27 mouse cellular contexts compared by ENCODE assay signal in the genomic region with DNA sequence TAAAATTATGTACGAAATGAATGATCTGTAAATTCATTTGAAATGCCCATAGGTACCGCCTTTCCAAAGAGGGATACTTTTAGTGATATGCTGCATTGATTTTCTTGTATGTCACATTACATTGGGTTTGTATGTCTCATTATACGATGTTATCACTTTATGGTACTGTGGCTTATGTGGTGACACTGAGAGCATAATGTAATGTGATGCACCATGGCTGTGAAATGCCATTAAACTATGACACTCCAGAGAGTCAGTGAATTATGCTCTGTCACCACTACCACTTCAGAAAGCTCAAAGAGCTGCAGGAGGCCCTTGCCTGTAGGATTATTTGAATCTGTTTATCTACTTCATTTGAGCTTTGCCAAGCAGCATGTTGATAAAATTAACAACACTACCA.
DNase-seq lines count a peak whose midpoint lies in the region; ATAC-seq lines count a peak whose summit lies in the region.
"Had no signal": no experiment of that assay in that cellular context is flagged by ENCODE, and none has a peak within 500 bp of the region (broad histone marks: within the 10 kb centered on the region; RNA-seq: fewer than 3 reads in every experiment).

No protein-coding gene starts in this region.

- no peak overlapping the region for H3K27ac ChIP-seq in forebrain, embryonic 13.5 days
- H3K27ac ChIP-seq in forebrain, embryonic 12.5 days: no peak overlapping the region
- H3K27ac ChIP-seq in midbrain, embryonic 16.5 days (ENCODE audit: low read length): no peak overlapping the region
- no peak overlapping the region for H3K27ac ChIP-seq in midbrain, embryonic 11.5 days (ENCODE audit: low read depth, low read length)
- no peak overlapping the region for H3K27ac ChIP-seq in hindbrain, embryonic 15.5 days (replicated peaks)
- H3K27ac ChIP-seq: embryonic facial prominence, embryonic 13.5 days; kidney, postnatal 0 days; limb, embryonic 10.5 days; limb, embryonic 15.5 days; liver, embryonic 13.5 days had no signal

- H3K9ac ChIP-seq in forebrain, embryonic 13.5 days: no peak overlapping the region
- no peak overlapping the region for H3K9ac ChIP-seq in forebrain, embryonic 12.5 days
- H3K9ac ChIP-seq in midbrain, embryonic 16.5 days (ENCODE audit: low read depth, low read length): no peak overlapping the region
- H3K9ac ChIP-seq in midbrain, embryonic 11.5 days (ENCODE audit: low read length): no peak overlapping the region
- H3K9ac ChIP-seq in hindbrain, embryonic 15.5 days: no peak overlapping the region
- H3K9ac ChIP-seq: embryonic facial prominence, embryonic 13.5 days; limb, embryonic 15.5 days; liver, embryonic 13.5 days had no signal

- H3K4me1 ChIP-seq in forebrain, embryonic 13.5 days: no peaks in the 10 kb centered on the region
- no peaks in the 10 kb centered on the region for H3K4me1 ChIP-seq in forebrain, embryonic 12.5 days
- no peaks in the 10 kb centered on the region for H3K4me1 ChIP-seq in midbrain, embryonic 16.5 days (ENCODE audit: control insufficient read depth, insufficient read depth, low read length)
- H3K4me1 ChIP-seq in midbrain, embryonic 11.5 days (ENCODE audit: control insufficient read depth, insufficient read depth, low read length): no peaks in the 10 kb centered on the region
- H3K4me1 ChIP-seq in hindbrain, embryonic 15.5 days (replicated peaks): no peaks in the 10 kb centered on the region
- H3K4me1 ChIP-seq: embryonic facial prominence, embryonic 13.5 days; limb, embryonic 10.5 days; limb, embryonic 15.5 days; liver, embryonic 13.5 days; megakaryocyte, embryonic 14.5 days had no signal

- H3K36me3 ChIP-seq in forebrain, embryonic 13.5 days (ENCODE audit: poor library complexity, severe bottlenecking): no peaks in the 10 kb centered on the region
- no peaks in the 10 kb centered on the region for H3K36me3 ChIP-seq in forebrain, embryonic 12.5 days (replicated peaks)
- no peaks in the 10 kb centered on the region for H3K36me3 ChIP-seq in midbrain, embryonic 16.5 days (ENCODE audit: control insufficient read depth, insufficient read depth, low read length)
- no peaks in the 10 kb centered on the region for H3K36me3 ChIP-seq in midbrain, embryonic 11.5 days (ENCODE audit: control insufficient read depth, insufficient read depth, low read length)
- H3K36me3 ChIP-seq in hindbrain, embryonic 15.5 days: no peaks in the 10 kb centered on the region
- H3K36me3 ChIP-seq: embryonic facial prominence, embryonic 13.5 days; limb, embryonic 10.5 days; limb, embryonic 15.5 days; liver, embryonic 13.5 days had no signal

- H3K9me3 ChIP-seq in forebrain, embryonic 13.5 days (replicated peaks): no peaks in the 10 kb centered on the region
- H3K9me3 ChIP-seq in forebrain, embryonic 12.5 days: no peaks in the 10 kb centered on the region
- no peaks in the 10 kb centered on the region for H3K9me3 ChIP-seq in midbrain, embryonic 16.5 days (replicated peaks; ENCODE audit: control insufficient read depth, low read length, poor library complexity, severe bottlenecking)
- H3K9me3 ChIP-seq in midbrain, embryonic 11.5 days (ENCODE audit: control insufficient read depth, low read length): no peaks in the 10 kb centered on the region
- no peaks in the 10 kb centered on the region for H3K9me3 ChIP-seq in hindbrain, embryonic 15.5 days
- H3K9me3 ChIP-seq: embryonic facial prominence, embryonic 13.5 days; limb, embryonic 10.5 days; limb, embryonic 15.5 days; liver, embryonic 13.5 days; megakaryocyte, embryonic 14.5 days had no signal

- no peak overlapping the region for H3K4me2 ChIP-seq in forebrain, embryonic 13.5 days
- H3K4me2 ChIP-seq in forebrain, embryonic 12.5 days: no peak overlapping the region
- no peak overlapping the region for H3K4me2 ChIP-seq in midbrain, embryonic 16.5 days (ENCODE audit: low read length)
- no peak overlapping the region for H3K4me2 ChIP-seq in midbrain, embryonic 11.5 days
- no peak overlapping the region for H3K4me2 ChIP-seq in hindbrain, embryonic 15.5 days
- H3K4me2 ChIP-seq: embryonic facial prominence, embryonic 13.5 days; limb, embryonic 15.5 days; liver, embryonic 13.5 days had no signal

- 75% methylated on average over 3 of the region's 3 CpGs for WGBS in forebrain, embryonic 13.5 days
- WGBS in forebrain, embryonic 12.5 days: 82% methylated on average over 3 of the region's 3 CpGs
- WGBS in midbrain, embryonic 16.5 days: 63% methylated on average over 3 of the region's 3 CpGs
- 82% methylated on average over 3 of the region's 3 CpGs for WGBS in midbrain, embryonic 11.5 days
- 63% methylated on average over 3 of the region's 3 CpGs for WGBS in hindbrain, embryonic 15.5 days

- ATAC-seq in forebrain, embryonic 13.5 days: 0 out of 2 replicates have a peak, but pooled peaks have one; percentile 36
- ATAC-seq in forebrain, embryonic 12.5 days (ENCODE audit: low FRiP score): no peak
- peak; percentile 67; the same call in 1 of the 2 replicates for ATAC-seq in midbrain, embryonic 16.5 days
- ATAC-seq in midbrain, embryonic 11.5 days (ENCODE audit: low FRiP score): no peak
- 0 out of 2 replicates have a peak, but pooled peaks have one; percentile 34 for ATAC-seq in hindbrain, embryonic 15.5 days (ENCODE audit: low FRiP score, low read depth)
- no peak for ATAC-seq in monocyte, adult 5-6 weeks (replicated peaks; ENCODE audit: insufficient number of reproducible peaks, low FRiP score, low TSS enrichment, poor library complexity, severe bottlenecking)
- ATAC-seq: intestine, embryonic 16.5 days; lung, postnatal 0 days had no signal

- no peak for DNase-seq in midbrain, embryonic 11.5 days (ENCODE audit: low spot score, missing footprints)
- DNase-seq in layer of hippocampus, postnatal 25 days (ENCODE audit: extremely low spot score in 1 of 2, low spot score in 1 of 2): no peak
- DNase-seq: adrenal gland, adult 8-10 months; cerebellum, adult 11-12 months; cerebellum, adult 9-11 months; gastrocnemius, postnatal 14 days; heart, postnatal 14 days; kidney, adult 8-10 months; kidney, postnatal 4 days; layer of hippocampus, postnatal 36 days; liver, embryonic 13.5 days; lung, adult 18-20 months; lung, postnatal 4 days; thymus, postnatal 14 days had no signal

- H3K27me3 ChIP-seq in forebrain, embryonic 13.5 days: no peaks in the 10 kb centered on the region
- no peaks in the 10 kb centered on the region for H3K27me3 ChIP-seq in forebrain, embryonic 12.5 days
- no peaks in the 10 kb centered on the region for H3K27me3 ChIP-seq in midbrain, embryonic 16.5 days (ENCODE audit: control insufficient read depth, insufficient read depth, low read depth, low read length)
- no peaks in the 10 kb centered on the region for H3K27me3 ChIP-seq in midbrain, embryonic 11.5 days (ENCODE audit: control insufficient read depth, insufficient read depth, low read length)
- H3K27me3 ChIP-seq in hindbrain, embryonic 15.5 days: no peaks in the 10 kb centered on the region
- H3K27me3 ChIP-seq: CH12.LX; embryonic facial prominence, embryonic 13.5 days; limb, embryonic 15.5 days; liver, embryonic 13.5 days; megakaryocyte, embryonic 14.5 days had no signal

- H3K4me3 ChIP-seq in forebrain, embryonic 13.5 days: no peak overlapping the region
- H3K4me3 ChIP-seq in forebrain, embryonic 12.5 days (replicated peaks): no peak overlapping the region
- H3K4me3 ChIP-seq in midbrain, embryonic 16.5 days (ENCODE audit: low read depth, low read length): no peak overlapping the region
- no peak overlapping the region for H3K4me3 ChIP-seq in midbrain, embryonic 11.5 days (ENCODE audit: low read depth, low read length)
- no peak overlapping the region for H3K4me3 ChIP-seq in hindbrain, embryonic 15.5 days
- H3K4me3 ChIP-seq: embryonic facial prominence, embryonic 13.5 days; limb, embryonic 10.5 days; limb, embryonic 15.5 days; liver, embryonic 13.5 days; megakaryocyte, embryonic 14.5 days had no signal

Comparison
In these comparisons a context has a peak if more than half of its experiments do, and no peak if none do; other contexts are left out.
1. ATAC-seq: peak in forebrain, embryonic 13.5 days (single experiment), midbrain, embryonic 16.5 days (single experiment) and hindbrain, embryonic 15.5 days (single experiment); none in forebrain, embryonic 12.5 days (single experiment), midbrain, embryonic 11.5 days (single experiment) and monocyte, adult 5-6 weeks (single experiment).